Mouse (Mus musculus): ENCODE results near the gene Slc25a24.

Slc25a24 gene

GRCm38 (mm10) chr3:109169121-109169520, 46.2 kb downstream of the Slc25a24 start:
- DNase-seq (ENCODE audit: extremely low spot score, low read depth, low spot score), result no peak

- peak; percentile 28 for DNase-seq (ENCODE audit: extremely low spot score, low read depth, low spot score)
These were observed 48.3 kb downstream of the Slc25a24 start for GRCm38 (mm10) chr3:109171070-109171778.

DNA sequence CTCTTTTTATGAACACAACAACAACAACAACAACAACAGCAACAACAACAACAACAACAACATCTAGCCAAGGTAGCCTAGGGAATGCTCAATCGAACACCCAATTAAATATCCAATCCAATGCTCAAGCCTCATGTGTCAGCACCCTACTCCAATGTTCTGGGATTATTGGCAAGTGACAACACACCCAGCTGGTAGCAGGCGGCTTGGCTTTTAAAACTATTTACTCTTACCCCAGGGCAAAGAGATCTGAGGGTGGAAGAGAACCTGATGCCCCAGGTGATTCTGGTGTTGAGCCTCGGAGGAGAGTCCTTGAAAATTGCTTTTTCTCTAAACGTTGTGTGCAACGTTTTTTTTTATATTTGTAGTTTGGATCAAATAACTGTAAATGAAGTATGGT, 51.4 kb downstream of the Slc25a24 start:
- DNase-seq (ENCODE audit: extremely low spot score, low read depth, low spot score), result no peak

GRCm38 (mm10) chr3:109178705-109179104, 55.8 kb downstream of the Slc25a24 start:
- no peak for DNase-seq (ENCODE audit: extremely low spot score, low read depth, low spot score)

- no peak for DNase-seq (ENCODE audit: extremely low spot score, low read depth, low spot score)
These were observed 56.7 kb downstream of the Slc25a24 start for GRCm38 (mm10) chr3:109179528-109180076.

DNA sequence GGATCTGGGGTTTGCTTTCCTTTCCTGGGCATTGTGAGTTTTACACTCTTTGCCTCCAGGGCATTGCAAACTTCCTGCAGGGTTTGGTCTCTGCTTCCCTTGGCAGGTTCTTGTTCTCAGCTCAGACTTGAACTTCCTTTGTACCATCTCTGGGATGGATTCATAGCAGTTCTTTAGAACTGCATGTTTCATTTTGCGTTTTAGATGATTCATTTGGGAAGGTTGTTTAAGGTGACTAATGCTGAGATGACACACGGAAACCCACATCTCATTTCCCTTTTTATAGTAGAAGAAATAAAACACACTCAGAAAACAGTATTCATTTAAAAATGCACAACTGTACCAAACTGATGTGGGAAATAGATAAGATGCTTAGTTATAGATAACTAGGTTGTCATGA, 73.2 kb downstream of the Slc25a24 start:
- DNase-seq (ENCODE audit: extremely low spot score, low read depth, low spot score), result no peak

- DNase-seq (ENCODE audit: extremely low spot score, low read depth, low spot score), result no peak
These were observed 76.3 kb downstream of the Slc25a24 start for GRCm38 (mm10) chr3:109199280-109199679.

- no peak for DNase-seq (ENCODE audit: extremely low spot score, low read depth, low spot score)
These were observed 89.4 kb downstream of the Slc25a24 start for GRCm38 (mm10) chr3:109212322-109212721.

DNA sequence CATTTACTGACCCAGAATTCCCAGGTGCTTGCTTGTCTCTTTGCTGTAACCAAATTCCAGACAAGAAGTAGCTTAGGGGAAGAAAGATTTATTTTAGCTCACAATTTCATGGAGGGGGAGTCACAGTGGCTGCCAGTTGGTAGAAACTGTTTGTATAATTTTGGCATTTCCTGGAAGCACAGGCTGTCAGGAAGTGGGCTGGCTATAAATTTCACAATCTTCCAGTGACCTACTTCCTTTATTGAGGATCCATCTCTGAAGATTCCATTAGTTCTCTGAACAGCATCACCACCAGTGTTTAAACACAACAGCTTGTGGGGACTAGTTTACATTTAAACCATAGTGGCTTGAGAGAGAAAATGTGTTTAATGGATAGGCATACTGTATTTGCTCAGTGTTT, 93.4 kb downstream of the Slc25a24 start:
- no peak for DNase-seq (ENCODE audit: extremely low spot score, low read depth, low spot score)

Measured in hindlimb bud, embryonic 11.5 days (tissue).